In genomic region chr15:7247321-7247720, GRCm38 (mm10) we compare ENCODE assay signal across 26 mouse cellular contexts.
"Had no signal": no experiment of that assay in that cellular context is flagged by ENCODE, and none has a peak within 500 bp of the region (broad histone marks: within the 10 kb centered on the region; RNA-seq: fewer than 3 reads in every experiment).

No protein-coding gene starts in this region.

- H3K27me3 ChIP-seq: embryonic facial prominence, embryonic 12.5 days; embryonic facial prominence, embryonic 13.5 days; embryonic facial prominence, embryonic 15.5 days; forebrain, embryonic 12.5 days; forebrain, embryonic 13.5 days; forebrain, embryonic 15.5 days had no signal

- H3K4me1 ChIP-seq: embryonic facial prominence, embryonic 12.5 days; embryonic facial prominence, embryonic 13.5 days; embryonic facial prominence, embryonic 15.5 days; forebrain, embryonic 10.5 days; forebrain, embryonic 12.5 days; forebrain, embryonic 13.5 days; forebrain, embryonic 15.5 days had no signal

- H3K27ac ChIP-seq: embryonic facial prominence, embryonic 10.5 days; embryonic facial prominence, embryonic 12.5 days; embryonic facial prominence, embryonic 13.5 days; embryonic facial prominence, embryonic 15.5 days; forebrain, embryonic 10.5 days; forebrain, embryonic 12.5 days; forebrain, embryonic 13.5 days; forebrain, embryonic 15.5 days; gastrocnemius, adult 2 months; heart, adult 2 months had no signal

- H3K4me3 ChIP-seq: embryonic facial prominence, embryonic 10.5 days; embryonic facial prominence, embryonic 12.5 days; embryonic facial prominence, embryonic 13.5 days; embryonic facial prominence, embryonic 15.5 days; erythroblast, embryonic 14.5 days; forebrain, embryonic 10.5 days; forebrain, embryonic 12.5 days; forebrain, embryonic 13.5 days; forebrain, embryonic 15.5 days; gastrocnemius, adult 2 months; heart, adult 2 months had no signal

- DNase-seq: cerebellum, adult 2 months; cerebellum, adult 8-10 months; cerebellum, adult 9-10 months; cerebellum, adult 9-11 months; cerebellum, postnatal 10 days; cerebellum, postnatal 14 days; cerebellum, postnatal 25 days; cerebellum, postnatal 36 days; embryo, embryonic 11 days; forebrain, postnatal 0 days; gastrocnemius, adult 2 months; gastrocnemius, postnatal 10 days; gastrocnemius, postnatal 14 days; gastrocnemius, postnatal 25 days; gastrocnemius, postnatal 36 days; heart, adult 18-20 months; heart, adult 2 months had no signal

- H3K36me3 ChIP-seq: forebrain, embryonic 10.5 days; forebrain, embryonic 12.5 days; forebrain, embryonic 15.5 days had no signal

- H3K9ac ChIP-seq: embryonic facial prominence, embryonic 12.5 days; embryonic facial prominence, embryonic 13.5 days; embryonic facial prominence, embryonic 15.5 days; forebrain, embryonic 12.5 days; forebrain, embryonic 13.5 days; forebrain, embryonic 15.5 days; forebrain, postnatal 0 days had no signal
